Mouse (Mus musculus) midbrain, embryonic 10.5 days (tissue): ENCODE data around the gene Capn13. TPM values are rescaled to one million over a fixed set of nuclear protein-coding genes. Genes with fewer than 3 reads are reported as not detected.
A peak's percentile ranks its signal among the peaks of the same experiment; 100 is the strongest.
"Not testable (repeated sequence)": the region's sequence is repeated elsewhere in the genome, so short reads cannot be mapped to it uniquely, and the experiment has no call there.

Experiments used
- DNase-seq: peaks from one replicate; pipeline ENCODE4 v3.0.0-alpha.2; 2017; ENCODE audit warnings: low spot score
- H3K27ac ChIP-seq: fragments of 300-500 bp; sonication (generic); replicated peaks from 2 replicates; pipeline ENCODE4 v1.5.1; 2016; ENCODE audit warnings: mild to moderate bottlenecking
- H3K27me3 ChIP-seq: fragments of 300-500 bp; sonication (generic); 2 replicates; pipeline ENCODE4 v1.6.1; 2016; ENCODE audit warnings: low read depth, mild to moderate bottlenecking; ENCODE audit not compliant: poor library complexity, severe bottlenecking
- H3K36me3 ChIP-seq: fragments of 300-500 bp; sonication (generic); 2 replicates; pipeline ENCODE4 v1.6.1; 2016; ENCODE audit warnings: mild to moderate bottlenecking, moderate library complexity
- H3K4me1 ChIP-seq: fragments of 300-500 bp; sonication (generic); 2 replicates; pipeline ENCODE4 v1.6.1; 2016
- H3K4me3 ChIP-seq: fragments of 300-500 bp; sonication (generic); 2 replicates; pipeline ENCODE4 v1.5.1; 2016; ENCODE audit warnings: mild to moderate bottlenecking, moderate library complexity
- H3K9me3 ChIP-seq: fragments of 300-500 bp; sonication (generic); replicated peaks from 2 replicates; pipeline ENCODE4 v1.6.1; 2016; ENCODE audit warnings: mild to moderate bottlenecking
- WGBS: fragments of 180-500 bp; shearing (Covaris S2); methylation state at CpG from one replicate; pipeline ENCODE4 v1.1.7; 2016; 5-methylcytosine and 5-hydroxymethylcytosine counted together
- polyA plus RNA-seq: library from polyadenylated mRNA; unstranded; fragments of >200 nt; fragmentation: Nextera tagmentation; extraction: Ambion mirVana; gene quantifications from 2 replicates; pipeline ENCODE4 v1.2.1, GENCODE M21; 2016

Capn13 gene
- polyA plus RNA-seq, 1 experiment from 2014 or later, result not detected

DNA sequence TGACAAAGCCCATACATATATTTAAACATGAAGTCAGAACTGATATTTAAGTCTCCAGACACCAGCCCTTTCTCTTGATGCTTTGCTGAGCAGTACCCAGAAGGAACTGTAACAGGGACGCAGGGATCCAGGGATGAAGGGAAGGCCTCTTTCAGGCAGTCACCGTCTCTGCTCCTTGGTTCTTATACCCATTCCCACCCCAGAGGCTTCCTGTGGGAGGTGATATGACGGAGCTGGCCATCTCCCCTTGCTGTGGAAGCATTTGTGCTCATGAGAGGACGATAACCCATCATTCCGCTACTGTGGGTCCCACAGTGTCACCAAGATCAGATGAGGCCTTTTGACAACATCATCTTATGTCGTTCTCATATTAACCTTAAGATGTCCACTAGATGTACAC, 101.7 kb downstream of the Capn13 start:
- 84% methylated on average over 6 of the region's 6 CpGs for WGBS

GRCm38 (mm10) chr17:73296855-73297254, 103.8 kb downstream of the Capn13 start:
- peak; percentile 42 for DNase-seq
- H3K4me3 ChIP-seq, result no peak overlapping the region
- H3K27me3 ChIP-seq, result no peaks in the 10 kb centered on the region
- no peak overlapping the region for H3K27ac ChIP-seq
- no peaks in the 10 kb centered on the region for H3K36me3 ChIP-seq
- peaks cover 4% of the 10 kb centered on the region for H3K4me1 ChIP-seq
- WGBS, result 45% methylated on average over 4 of the region's 4 CpGs
- no peaks in the 10 kb centered on the region for H3K9me3 ChIP-seq

More for the DNA sequence above, 101.7 kb downstream of the Capn13 start:
- Histone ChIP-seq H3K4me3 (no peak overlapping the region), H3K36me3 (no peaks in the 10 kb centered on the region), H3K9me3 (no peaks in the 10 kb centered on the region), H3K27me3 (peaks cover 5% of the 10 kb centered on the region), H3K4me1 (peaks cover 4% of the 10 kb centered on the region), H3K27ac (no peak overlapping the region)
- no peak for DNase-seq

DNA sequence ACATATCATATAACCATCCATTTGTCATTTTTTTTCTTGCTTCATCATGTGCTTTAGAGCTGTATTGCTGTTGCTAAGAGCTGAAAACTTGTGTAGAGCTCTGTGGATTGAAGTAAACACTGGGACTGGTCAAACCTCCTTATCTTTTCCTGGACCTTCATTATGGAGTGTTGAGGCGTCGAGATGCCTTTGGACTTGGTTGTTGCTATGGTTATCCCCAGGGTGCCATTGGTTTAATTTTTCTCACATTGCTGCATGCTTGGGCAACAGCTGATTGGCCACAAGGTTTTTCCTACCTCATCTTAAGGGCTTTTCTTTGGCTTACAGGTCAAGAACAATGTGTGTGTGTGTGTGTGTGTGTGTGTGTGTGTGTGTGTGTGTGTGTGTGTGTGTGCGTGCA, 107.4 kb downstream of the Capn13 start:
- Histone ChIP-seq H3K36me3 (no peaks in the 10 kb centered on the region), H3K9me3 (no peaks in the 10 kb centered on the region), H3K4me1 (peaks cover 4% of the 10 kb centered on the region), H3K27ac (no peak overlapping the region), H3K4me3 (no peak overlapping the region), H3K27me3 (no peaks in the 10 kb centered on the region)
- 84% methylated on average over 3 of the region's 3 CpGs for WGBS
- DNase-seq, result no peak

DNA sequence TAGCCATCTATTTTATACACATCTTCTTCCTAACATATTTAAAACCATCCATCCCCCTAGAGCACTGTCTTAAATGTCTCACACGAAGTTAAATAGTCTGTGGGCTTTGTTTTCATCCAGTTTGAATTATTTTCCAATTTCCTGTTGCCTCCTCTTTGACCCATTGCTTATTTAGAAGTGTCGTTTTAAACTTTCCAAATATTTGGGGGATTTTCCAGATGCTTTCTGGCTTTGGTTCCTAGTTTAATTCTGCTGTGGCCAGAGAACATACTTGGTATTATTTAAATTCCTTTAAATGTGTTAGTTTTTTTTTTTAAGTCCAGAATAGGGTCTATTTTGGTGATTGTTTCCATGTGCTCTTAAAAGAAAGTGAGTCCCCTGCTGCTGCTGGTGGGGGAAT, 116.4 kb downstream of the Capn13 start:
- Histone ChIP-seq H3K27me3 (no peaks in the 10 kb centered on the region), H3K4me1 (no peaks in the 10 kb centered on the region), H3K4me3 (no peak overlapping the region), H3K27ac (no peak overlapping the region), H3K36me3 (no peaks in the 10 kb centered on the region), H3K9me3 (no peaks in the 10 kb centered on the region)
- WGBS, result 67% methylated on average over 2 of the region's 2 CpGs
- no peak for DNase-seq

DNA sequence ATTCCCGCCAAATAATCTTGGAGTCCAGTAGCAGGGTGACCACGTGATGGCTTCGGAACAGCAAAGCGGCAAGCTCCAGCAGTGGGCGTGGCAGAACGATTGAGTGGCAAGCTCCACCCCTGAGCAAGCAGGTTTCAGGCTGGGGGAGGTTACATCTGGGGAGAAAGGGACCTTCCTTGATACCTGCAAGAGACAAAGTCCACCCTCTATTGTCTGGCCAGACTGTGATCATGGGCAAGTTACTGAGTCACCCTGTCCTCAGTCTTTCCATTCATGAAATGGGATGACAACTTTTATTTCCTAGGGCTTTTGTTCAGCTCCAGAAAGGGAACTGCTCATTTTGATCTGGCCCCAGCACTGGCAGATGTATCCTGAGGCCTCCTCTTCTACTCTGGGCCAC, 118.0 kb downstream of the Capn13 start:
- H3K4me3 ChIP-seq, H3K27ac ChIP-seq, H3K36me3 ChIP-seq, H3K27me3 ChIP-seq, DNase-seq, H3K4me1 ChIP-seq, H3K9me3 ChIP-seq: not testable (repeated sequence)
- WGBS, result 55% methylated on average over 6 of the region's 6 CpGs

GRCm38 (mm10) chr17:73277770-73278169, 122.9 kb downstream of the Capn13 start:
- WGBS, result 94% methylated on average over 4 of the region's 4 CpGs
- Histone ChIP-seq H3K27ac (no peak overlapping the region), H3K27me3 (no peaks in the 10 kb centered on the region), H3K36me3 (no peaks in the 10 kb centered on the region), H3K4me1 (no peaks in the 10 kb centered on the region), H3K4me3 (no peak overlapping the region), H3K9me3 (no peaks in the 10 kb centered on the region)
- DNase-seq, result no peak

DNA sequence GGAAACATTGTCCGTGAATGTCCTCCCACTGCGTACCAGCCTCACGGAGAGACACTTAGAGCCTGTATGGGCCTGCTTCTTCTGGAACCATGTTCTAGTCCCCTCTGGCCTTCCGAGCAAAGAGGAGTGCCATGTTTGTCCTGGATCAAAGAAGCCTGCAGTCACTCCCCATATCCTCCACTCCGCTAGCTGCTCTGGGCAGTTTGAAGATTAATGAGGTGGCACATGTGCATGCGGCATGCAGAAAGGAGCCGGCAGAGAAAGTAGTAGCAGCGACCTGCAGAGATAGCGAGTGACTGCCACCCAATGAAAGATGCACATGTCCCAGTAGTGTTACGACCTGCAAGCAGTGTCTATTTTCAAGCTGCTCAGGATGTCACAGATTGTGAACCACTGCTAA, 125.6 kb downstream of the Capn13 start:
- no peaks in the 10 kb centered on the region for H3K27me3 ChIP-seq
- H3K27ac ChIP-seq, result no peak overlapping the region
- H3K4me3 ChIP-seq, result no peak overlapping the region
- H3K9me3 ChIP-seq, result no peaks in the 10 kb centered on the region
- WGBS, result 92% methylated on average over 10 of the region's 10 CpGs
- DNase-seq, result no peak
- no peaks in the 10 kb centered on the region for H3K36me3 ChIP-seq
- H3K4me1 ChIP-seq, result 0 out of 2 replicates have a peak, but pooled peaks cover 3% of the 10 kb centered on the region

- Histone ChIP-seq H3K9me3 (no peaks in the 10 kb centered on the region), H3K4me3 (no peak overlapping the region), H3K4me1 (0 out of 2 replicates have a peak, but pooled peaks cover 3% of the 10 kb centered on the region), H3K27ac (no peak overlapping the region), H3K27me3 (no peaks in the 10 kb centered on the region), H3K36me3 (no peaks in the 10 kb centered on the region)
- WGBS, result 87% methylated on average over 7 of the region's 7 CpGs
- no peak for DNase-seq
Measured at GRCm38 (mm10) chr17:73273809-73274208, 126.9 kb downstream of the Capn13 start.

DNA sequence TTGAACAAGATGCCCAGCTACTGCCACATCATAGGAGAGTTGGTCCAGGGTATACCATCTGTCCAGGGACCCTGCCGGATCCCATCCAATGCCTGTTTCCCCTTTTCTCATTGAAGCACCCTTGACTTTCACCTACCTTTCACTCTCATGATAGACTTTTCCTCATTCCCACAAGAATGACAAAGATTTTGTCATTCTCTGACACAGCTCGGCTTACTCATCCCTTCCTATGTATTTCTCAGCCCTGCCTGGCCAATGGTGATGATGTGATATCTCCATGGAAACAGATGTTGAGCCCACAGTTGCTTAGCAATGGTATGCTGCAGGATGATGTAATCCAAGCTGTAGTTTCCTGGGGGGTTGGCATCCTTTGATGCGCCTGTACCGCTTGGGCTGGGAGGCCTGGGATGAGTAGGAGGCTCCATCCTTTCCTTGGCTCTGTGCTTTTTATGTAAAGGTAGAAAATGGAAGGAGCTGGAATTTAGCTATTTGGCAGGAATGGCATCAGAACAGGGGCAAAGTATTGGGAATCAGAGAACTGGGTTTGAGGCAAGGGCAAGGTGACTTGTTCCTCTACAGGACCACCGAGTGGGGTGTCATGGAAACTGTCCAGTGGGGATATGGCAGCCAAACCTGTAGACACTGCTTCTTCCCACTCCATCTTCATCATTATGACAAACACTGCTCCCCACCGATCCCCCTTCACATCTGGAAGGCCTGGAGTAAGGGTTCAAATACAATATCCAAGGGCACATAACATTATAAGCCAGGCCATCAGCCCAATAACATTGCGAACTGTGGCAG, 128.7 kb downstream of the Capn13 start:
- no peaks in the 10 kb centered on the region for H3K36me3 ChIP-seq
- H3K4me1 ChIP-seq, result 0 out of 2 replicates have a peak, but pooled peaks cover 3% of the 10 kb centered on the region
- no peak overlapping the region for H3K27ac ChIP-seq
- no peak for DNase-seq
- WGBS, result 89% methylated on average over 7 of the region's 7 CpGs
- no peaks in the 10 kb centered on the region for H3K27me3 ChIP-seq
- H3K4me3 ChIP-seq, result no peak overlapping the region
- H3K9me3 ChIP-seq, result no peaks in the 10 kb centered on the region

DNA sequence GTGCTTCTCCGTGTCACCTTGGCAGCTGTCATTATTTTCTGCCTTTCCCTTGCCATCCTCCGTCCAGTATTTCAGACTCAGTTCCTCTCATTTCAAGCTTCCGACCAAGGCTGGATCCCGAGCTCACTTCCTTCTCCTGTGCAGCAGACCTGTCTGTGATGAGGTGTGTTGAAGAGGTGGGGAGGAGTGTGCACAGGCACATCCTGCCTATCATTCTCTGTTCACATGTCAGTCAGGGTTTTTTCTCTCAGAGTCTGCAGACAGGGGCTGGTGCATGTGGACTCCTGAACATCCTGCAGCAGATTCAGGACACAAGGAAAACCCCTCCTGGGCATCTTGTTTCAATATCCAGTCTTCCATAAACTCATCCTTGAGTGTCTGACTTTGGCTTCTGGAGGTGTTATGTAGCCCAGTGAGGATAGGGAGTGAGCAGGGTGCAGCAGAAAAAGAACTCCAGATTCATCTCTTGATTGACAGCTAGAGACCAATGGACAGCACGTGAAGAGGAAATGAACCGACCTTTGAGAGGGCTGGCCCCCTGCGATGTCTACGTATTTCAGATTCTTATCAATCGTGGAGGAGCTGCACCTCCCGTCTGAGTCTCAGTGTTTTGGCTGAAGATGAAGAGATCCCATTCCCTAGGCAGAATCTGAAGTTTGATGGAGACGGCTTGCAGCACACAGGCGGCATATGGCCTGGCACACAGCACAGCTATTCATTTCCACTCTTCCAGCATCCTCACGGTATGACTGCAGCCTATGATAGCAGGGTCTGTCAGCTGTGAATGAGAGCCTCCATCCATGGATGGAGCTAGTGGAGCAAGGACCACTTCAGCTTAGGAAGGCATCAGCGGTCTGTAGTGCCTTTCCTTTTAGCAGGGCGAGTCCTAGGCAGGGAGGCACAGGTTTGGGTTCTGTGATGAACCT, 129.5 kb downstream of the Capn13 start:
- Histone ChIP-seq H3K9me3 (no peaks in the 10 kb centered on the region), H3K27ac (no peak overlapping the region), H3K4me1 (0 out of 2 replicates have a peak, but pooled peaks cover 3% of the 10 kb centered on the region), H3K4me3 (no peak overlapping the region), H3K36me3 (no peaks in the 10 kb centered on the region), H3K27me3 (no peaks in the 10 kb centered on the region)
- DNase-seq, result no peak
- 88% methylated on average over 15 of the region's 15 CpGs for WGBS

DNA sequence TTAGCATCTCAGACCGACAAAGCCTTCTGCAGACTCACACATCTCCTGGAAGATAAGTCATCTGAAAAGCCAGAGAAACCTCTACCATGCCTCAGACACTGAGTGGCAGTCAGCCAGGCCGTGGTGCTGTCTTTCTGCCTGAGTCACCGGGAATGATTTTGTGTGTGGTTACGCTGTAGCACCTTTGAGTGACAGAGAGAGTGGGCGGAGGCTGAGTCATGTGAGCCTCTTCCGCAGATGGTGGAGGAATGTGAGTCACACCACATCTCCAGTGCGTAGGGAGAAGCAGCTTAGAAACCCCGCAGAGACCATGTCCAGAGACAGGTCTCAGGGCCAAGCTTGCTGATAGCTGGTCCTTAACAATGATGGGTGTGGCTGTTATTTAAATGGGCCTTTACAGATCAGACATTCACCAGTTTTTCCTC, 137.6 kb downstream of the Capn13 start:
- no peak for DNase-seq
- Histone ChIP-seq H3K27ac (no peak overlapping the region), H3K36me3 (no peaks in the 10 kb centered on the region), H3K9me3 (no peaks in the 10 kb centered on the region), H3K4me3 (no peak overlapping the region), H3K4me1 (no peaks in the 10 kb centered on the region), H3K27me3 (no peaks in the 10 kb centered on the region)
- 84% methylated on average over 8 of the region's 8 CpGs for WGBS

DNA sequence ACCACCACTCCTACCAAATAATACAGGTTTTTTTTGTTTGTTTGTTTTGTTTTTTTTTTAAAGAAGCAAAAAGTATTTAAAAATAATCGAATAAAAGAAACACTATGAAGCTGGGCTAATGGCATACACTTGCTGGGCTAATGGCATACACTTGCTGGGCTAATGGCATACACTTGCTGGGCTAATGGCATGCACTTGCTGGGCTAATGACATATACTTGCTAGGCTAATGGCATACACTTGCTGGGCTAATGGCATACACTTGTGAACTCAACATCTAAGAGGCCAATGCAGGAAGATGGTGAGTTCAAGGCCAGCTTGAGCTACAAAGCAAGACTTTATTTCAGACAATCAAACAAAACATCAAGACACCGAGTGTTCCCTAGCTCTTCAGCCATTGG, 138.1 kb downstream of the Capn13 start:
- Histone ChIP-seq H3K4me3 (no peak overlapping the region), H3K4me1 (no peaks in the 10 kb centered on the region), H3K36me3 (no peaks in the 10 kb centered on the region), H3K9me3 (no peaks in the 10 kb centered on the region), H3K27me3 (no peaks in the 10 kb centered on the region), H3K27ac (no peak overlapping the region)
- DNase-seq, result no peak
- 82% methylated on average over 2 of the region's 2 CpGs for WGBS

GRCm38 (mm10) chr17:73259258-73259657, 141.4 kb downstream of the Capn13 start:
- 92% methylated on average over 5 of the region's 5 CpGs for WGBS
- not testable (repeated sequence) for H3K4me1 ChIP-seq, H3K4me3 ChIP-seq, H3K27ac ChIP-seq, H3K36me3 ChIP-seq, H3K9me3 ChIP-seq, DNase-seq, H3K27me3 ChIP-seq
